Mouse (Mus musculus): ENCODE results near the gene Olfr1312. TPM values are rescaled to one million over a fixed set of nuclear protein-coding genes. Genes with fewer than 3 reads are reported as not detected.
"Not testable (repeated sequence)": the region's sequence is repeated elsewhere in the genome, so short reads cannot be mapped to it uniquely, and the experiment has no call there.

Gene Olfr1312
- not detected in 2 replicates for polyA plus RNA-seq (2012; rRNA removed)

- 17% methylated on average over 1 of the region's 1 CpGs for WGBS
- Histone ChIP-seq H3K4me1 (replicated peaks; ENCODE audit: control insufficient read depth, insufficient read depth, low read length) (no peaks in the 10 kb centered on the region), H3K27me3 (ENCODE audit: control insufficient read depth, insufficient read depth, low read length) (no peaks in the 10 kb centered on the region), H3K27ac (ENCODE audit: control insufficient read depth, insufficient read depth, low read length) (no peak within 1 kb of the TSS), H3K36me3 (ENCODE audit: control insufficient read depth, insufficient read depth, low read length) (no peaks in the 10 kb centered on the region), H3K4me3 (ENCODE audit: control insufficient read depth, insufficient read depth, low read length) (no peak within 1 kb of the TSS)
- no peak for DNase-seq
- TF ChIP-seq POLR2A (IDR thresholded peaks at IDR 0.05; ENCODE audit: control insufficient read depth, extremely low read depth, insufficient read depth, low read length, poor library complexity): no peak
- no peak for TF ChIP-seq CTCF (IDR thresholded peaks at IDR 0.05; ENCODE audit: borderline replicate concordance, control insufficient read depth, extremely low read depth, insufficient read depth, low read length, poor library complexity)
These were observed at the start of gene Olfr1312 for GRCm38 (mm10) chr2:112050138-112050537. Gene Olfr1312 (minus strand): TSS chr2:112050238.

- DNase-seq: no peak
- Histone ChIP-seq H3K4me3 (ENCODE audit: control insufficient read depth, insufficient read depth, low read length) (no peak within 1 kb of the TSS), H3K4me1 (replicated peaks; ENCODE audit: control insufficient read depth, insufficient read depth, low read length) (no peaks in the 10 kb centered on the region), H3K36me3 (ENCODE audit: control insufficient read depth, insufficient read depth, low read length) (no peaks in the 10 kb centered on the region), H3K27ac (ENCODE audit: control insufficient read depth, insufficient read depth, low read length) (no peak within 1 kb of the TSS), H3K27me3 (ENCODE audit: control insufficient read depth, insufficient read depth, low read length) (no peaks in the 10 kb centered on the region)
- TF ChIP-seq POLR2A (IDR thresholded peaks at IDR 0.05; ENCODE audit: control insufficient read depth, extremely low read depth, insufficient read depth, low read length, poor library complexity): no peak
- no peak for TF ChIP-seq CTCF (IDR thresholded peaks at IDR 0.05; ENCODE audit: borderline replicate concordance, control insufficient read depth, extremely low read depth, insufficient read depth, low read length, poor library complexity)
These were observed 46.6 kb upstream of the Olfr1312 start, which contains the start of gene Olfr1314 for GRCm38 (mm10) chr2:112096681-112097080. Gene Olfr1314 (minus strand): TSS chr2:112096781.

GRCm38 (mm10) chr2:112077743-112078142 lies 27.7 kb upstream of the Olfr1312 start, which contains the start of gene Olfr1313:
Gene Olfr1313 (minus strand): TSS chr2:112077843.
- no peak for TF ChIP-seq POLR2A (IDR thresholded peaks at IDR 0.05; ENCODE audit: control insufficient read depth, extremely low read depth, insufficient read depth, low read length, poor library complexity)
- no peak for TF ChIP-seq CTCF (IDR thresholded peaks at IDR 0.05; ENCODE audit: borderline replicate concordance, control insufficient read depth, extremely low read depth, insufficient read depth, low read length, poor library complexity)

GRCm38 (mm10) chr2:112026971-112027370 lies 23.1 kb downstream of the Olfr1312 start:
- H3K4me1 ChIP-seq (replicated peaks; ENCODE audit: control insufficient read depth, insufficient read depth, low read length); H3K4me3 ChIP-seq (ENCODE audit: control insufficient read depth, insufficient read depth, low read length); DNase-seq; H3K36me3 ChIP-seq (ENCODE audit: control insufficient read depth, insufficient read depth, low read length); H3K27ac ChIP-seq (ENCODE audit: control insufficient read depth, insufficient read depth, low read length); H3K27me3 ChIP-seq (ENCODE audit: control insufficient read depth, insufficient read depth, low read length): not testable (repeated sequence)
- 57% methylated on average over 6 of the region's 6 CpGs for WGBS

More at GRCm38 (mm10) chr2:112077743-112078142, 27.7 kb upstream of the Olfr1312 start, which contains the start of gene Olfr1313:
- Histone ChIP-seq H3K27me3 (ENCODE audit: control insufficient read depth, insufficient read depth, low read length) (no peaks in the 10 kb centered on the region), H3K36me3 (ENCODE audit: control insufficient read depth, insufficient read depth, low read length) (no peaks in the 10 kb centered on the region), H3K27ac (ENCODE audit: control insufficient read depth, insufficient read depth, low read length) (no peak within 1 kb of the TSS), H3K4me3 (ENCODE audit: control insufficient read depth, insufficient read depth, low read length) (no peak within 1 kb of the TSS), H3K4me1 (replicated peaks; ENCODE audit: control insufficient read depth, insufficient read depth, low read length) (no peaks in the 10 kb centered on the region)
- DNase-seq: no peak

- no peaks in the 10 kb centered on the region for H3K36me3 ChIP-seq (ENCODE audit: control insufficient read depth, insufficient read depth, low read length)
- no peak within 1 kb of the TSS for H3K4me3 ChIP-seq (ENCODE audit: control insufficient read depth, insufficient read depth, low read length)
- TF ChIP-seq POLR2A (IDR thresholded peaks at IDR 0.05; ENCODE audit: control insufficient read depth, extremely low read depth, insufficient read depth, low read length, poor library complexity) (no peak), CTCF (IDR thresholded peaks at IDR 0.05; ENCODE audit: borderline replicate concordance, control insufficient read depth, extremely low read depth, insufficient read depth, low read length, poor library complexity) (no peak)
- no peak within 1 kb of the TSS for H3K27ac ChIP-seq (ENCODE audit: control insufficient read depth, insufficient read depth, low read length)
- DNase-seq: no peak
- H3K27me3 ChIP-seq (ENCODE audit: control insufficient read depth, insufficient read depth, low read length): no peaks in the 10 kb centered on the region
- WGBS: 98% methylated on average over 2 of the region's 2 CpGs
- no peaks in the 10 kb centered on the region for H3K4me1 ChIP-seq (replicated peaks; ENCODE audit: control insufficient read depth, insufficient read depth, low read length)
These were observed 25.7 kb downstream of the Olfr1312 start, which contains the start of gene Olfr1311 for GRCm38 (mm10) chr2:112024312-112024711. Gene Olfr1311 (minus strand): TSS chr2:112024412.

GRCm38 (mm10) chr2:112014900-112015299 lies 35.1 kb downstream of the Olfr1312 start:
- TF ChIP-seq CTCF (IDR thresholded peaks at IDR 0.05; ENCODE audit: borderline replicate concordance, control insufficient read depth, extremely low read depth, insufficient read depth, low read length, poor library complexity) (no peak), POLR2A (IDR thresholded peaks at IDR 0.05; ENCODE audit: control insufficient read depth, extremely low read depth, insufficient read depth, low read length, poor library complexity) (no peak)
- no peaks in the 10 kb centered on the region for H3K36me3 ChIP-seq (ENCODE audit: control insufficient read depth, insufficient read depth, low read length)
- no peaks in the 10 kb centered on the region for H3K4me1 ChIP-seq (replicated peaks; ENCODE audit: control insufficient read depth, insufficient read depth, low read length)
- WGBS: 91% methylated on average over 3 of the region's 3 CpGs
- H3K27me3 ChIP-seq (ENCODE audit: control insufficient read depth, insufficient read depth, low read length): no peaks in the 10 kb centered on the region
- H3K4me3 ChIP-seq (ENCODE audit: control insufficient read depth, insufficient read depth, low read length): no peak overlapping the region
- DNase-seq: no peak
- no peak overlapping the region for H3K27ac ChIP-seq (ENCODE audit: control insufficient read depth, insufficient read depth, low read length)

- Histone ChIP-seq H3K27ac (ENCODE audit: control insufficient read depth, insufficient read depth, low read length) (no peak within 1 kb of the TSS), H3K27me3 (ENCODE audit: control insufficient read depth, insufficient read depth, low read length) (no peaks in the 10 kb centered on the region), H3K4me3 (ENCODE audit: control insufficient read depth, insufficient read depth, low read length) (no peak within 1 kb of the TSS), H3K4me1 (replicated peaks; ENCODE audit: control insufficient read depth, insufficient read depth, low read length) (no peaks in the 10 kb centered on the region), H3K36me3 (ENCODE audit: control insufficient read depth, insufficient read depth, low read length) (no peaks in the 10 kb centered on the region)
- no peak for DNase-seq
- TF ChIP-seq POLR2A (IDR thresholded peaks at IDR 0.05; ENCODE audit: control insufficient read depth, extremely low read depth, insufficient read depth, low read length, poor library complexity) (no peak), CTCF (IDR thresholded peaks at IDR 0.05; ENCODE audit: borderline replicate concordance, control insufficient read depth, extremely low read depth, insufficient read depth, low read length, poor library complexity) (no peak)
These were observed 37.4 kb downstream of the Olfr1312 start, which contains the start of gene Olfr1310 for GRCm38 (mm10) chr2:112012608-112013007. Gene Olfr1310 (minus strand): TSS chr2:112012708.
